In the genomic region with DNA sequence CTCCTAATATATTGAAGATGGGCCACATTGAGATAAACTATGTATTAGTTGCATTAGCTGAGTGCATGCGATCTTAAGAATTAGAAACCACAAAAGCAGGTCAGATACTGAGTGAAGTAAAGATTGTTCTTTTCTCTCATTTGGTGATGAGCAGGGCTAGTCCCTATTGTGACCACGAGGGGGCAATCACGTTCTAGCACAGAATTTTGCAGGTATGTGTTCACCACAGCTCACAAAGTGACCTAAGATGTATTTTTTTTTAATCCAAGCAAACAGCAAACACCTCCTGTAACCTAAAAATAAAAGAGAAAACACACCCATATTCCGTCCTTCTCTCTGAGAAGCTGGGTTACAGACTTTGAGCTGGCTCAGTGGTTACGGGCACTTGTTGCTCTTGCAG, we compare ENCODE assay signal across 9 mouse cellular contexts. TPM values are rescaled to one million over a fixed set of nuclear protein-coding genes. Genes with fewer than 3 reads are reported as not detected.
DNase-seq lines count a peak whose midpoint lies in the region; ATAC-seq lines count a peak whose summit lies in the region.
"Had no signal": no experiment of that assay in that cellular context is flagged by ENCODE, and none has a peak within 500 bp of the region (broad histone marks: within the 10 kb centered on the region; RNA-seq: fewer than 3 reads in every experiment).

No protein-coding gene starts in this region.

- H3K4me3 ChIP-seq in hindbrain, embryonic 14.5 days (replicated peaks; ENCODE audit: low read length), result no peak overlapping the region
- H3K4me3 ChIP-seq: neural tube, embryonic 13.5 days had no signal

- DNase-seq in ovary, postnatal 14 days (ENCODE audit: low spot score), result peak; percentile 47
- no peak for DNase-seq in ovary, postnatal 10 days (ENCODE audit: low spot score)
- DNase-seq in adrenal gland, postnatal 14 days, result peak; percentile 78
- DNase-seq in embryo, embryonic 9.5 days (ENCODE audit: extremely low spot score), result peak; percentile 62
- DNase-seq in hindbrain, embryonic 14.5 days (ENCODE audit: low spot score), result peak; percentile 86
- peak; percentile 72 to 85 for DNase-seq in left cerebral cortex, postnatal 14 days (ENCODE audit: low spot score in 2 of 2)

- intact Hi-C loops in left cerebral cortex, postnatal 14 days (cut with DNase I), result loop anchor here (1.0 kb wide), 1 partner anchor 341 kb away; no protein-coding TSS in a partner anchor

- no peak overlapping the region for H3K27ac ChIP-seq in hindbrain, embryonic 14.5 days
- H3K27ac ChIP-seq: neural tube, embryonic 13.5 days had no signal

- no peaks in the 10 kb centered on the region for H3K4me1 ChIP-seq in hindbrain, embryonic 14.5 days (replicated peaks; ENCODE audit: control insufficient read depth, insufficient read depth, low read length)
- H3K4me1 ChIP-seq: neural tube, embryonic 13.5 days had no signal

- H3K36me3 ChIP-seq in hindbrain, embryonic 14.5 days (replicated peaks; ENCODE audit: control insufficient read depth, insufficient read depth), result no peaks in the 10 kb centered on the region
- H3K36me3 ChIP-seq: neural tube, embryonic 13.5 days had no signal

- 0 out of 2 replicates have a peak, but pooled peaks have one; percentile 43 for ATAC-seq in hindbrain, embryonic 14.5 days (ENCODE audit: low FRiP score)
- ATAC-seq in monocyte, adult 5-6 weeks (replicated peaks; ENCODE audit: insufficient number of reproducible peaks, low FRiP score, low TSS enrichment, poor library complexity, severe bottlenecking), result peak; percentile 73
- no peak for ATAC-seq in erythroblast, adult 5-6 weeks (replicated peaks; ENCODE audit: low FRiP score, poor library complexity, severe bottlenecking)

- no peaks in the 10 kb centered on the region for H3K9me3 ChIP-seq in hindbrain, embryonic 14.5 days (ENCODE audit: control insufficient read depth, low read length)
- H3K9me3 ChIP-seq: neural tube, embryonic 13.5 days had no signal

- H3K9ac ChIP-seq in hindbrain, embryonic 14.5 days, result no peak overlapping the region
- H3K9ac ChIP-seq: neural tube, embryonic 13.5 days had no signal

- H3K27me3 ChIP-seq in hindbrain, embryonic 14.5 days (ENCODE audit: control insufficient read depth, insufficient read depth, low read length), result no peaks in the 10 kb centered on the region
- H3K27me3 ChIP-seq: neural tube, embryonic 13.5 days had no signal

- H3K4me2 ChIP-seq in hindbrain, embryonic 14.5 days (replicated peaks), result no peak overlapping the region
- H3K4me2 ChIP-seq: neural tube, embryonic 13.5 days had no signal

- WGBS in hindbrain, embryonic 14.5 days, result 34% methylated on average over 5 of the region's 5 CpGs

RNA-seq across cellular contexts. Expression of a gene that starts 12.1 kb away (rescaled TPM):
- total RNA-seq in adrenal gland, postnatal 14 days (2021), result 0.59 and 2.2 TPM in 2 replicates
- 0.35 and 0.48 TPM in 2 replicates for polyA plus RNA-seq in hindbrain, embryonic 14.5 days (2014; fragmentation: Nextera tagmentation; extraction: Ambion mirVana)
- total RNA-seq in left cerebral cortex, postnatal 14 days (2021), result not detected
- total RNA-seq in monocyte, adult 5-6 weeks (2017), result 70.8 to 90.6 TPM (median 78.1 TPM) in 3 replicates
- 9.0 and 10.9 TPM in 2 replicates for total RNA-seq in erythroblast, adult 5-6 weeks (2015; ENCODE audit: low replicate concordance)
- total RNA-seq in erythroblast, adult 5-6 weeks (2017; ENCODE audit: low replicate concordance), result 7.9 and 10.0 TPM in 2 replicates

RNA-seq across cellular contexts. Expression of a gene that starts 21.3 kb away (rescaled TPM):
- total RNA-seq in adrenal gland, postnatal 14 days (2021), result 15.8 and 20.8 TPM in 2 replicates
- polyA plus RNA-seq in hindbrain, embryonic 14.5 days (2014; fragmentation: Nextera tagmentation; extraction: Ambion mirVana), result 13.8 TPM in 2 replicates
- 10 to 100 TPM; 19.0 to 20.1 TPM for total RNA-seq in left cerebral cortex, postnatal 14 days (2021)
- 10.6 to 15.5 TPM (median 12.9 TPM) in 3 replicates for total RNA-seq in monocyte, adult 5-6 weeks (2017)
- total RNA-seq in erythroblast, adult 5-6 weeks (2015; ENCODE audit: low replicate concordance), result 2.3 and 13.8 TPM in 2 replicates
- total RNA-seq in erythroblast, adult 5-6 weeks (2017; ENCODE audit: low replicate concordance), result 1.9 and 2.6 TPM in 2 replicates
